Mouse (Mus musculus): ENCODE results near the gene Zfp46. TPM values are rescaled to one million over a fixed set of nuclear protein-coding genes. Genes with fewer than 3 reads are reported as not detected.

Zfp46 gene
- polyA plus RNA-seq, 1 experiment from 2014 or later = 14.6 TPM

DNA sequence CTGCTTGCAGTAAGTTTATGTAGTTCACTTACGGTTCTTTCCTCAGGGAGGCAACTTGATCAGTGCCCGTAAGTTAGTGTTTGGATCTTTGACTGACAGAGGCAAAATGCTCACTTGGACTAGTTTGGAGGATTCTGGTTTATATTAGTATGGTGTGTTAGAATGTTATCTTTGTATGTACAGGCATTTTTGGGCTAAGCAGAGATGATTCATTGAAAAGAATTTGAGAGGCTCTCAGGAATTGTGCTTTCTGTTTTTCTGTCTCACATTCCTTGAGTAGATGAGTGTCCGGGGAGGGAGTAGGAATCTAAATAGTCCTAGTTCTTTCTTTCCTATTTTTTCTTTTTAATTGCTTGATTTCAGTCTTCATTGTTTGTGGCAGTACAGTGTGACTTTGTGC, 48.7 kb downstream of the Zfp46 start:
- Histone ChIP-seq H3K27ac (no peak overlapping the region), H3K36me3 (peaks cover 76% of the 10 kb centered on the region), H3K4me3 (no peak overlapping the region), H3K4me1 (peaks cover 17% of the 10 kb centered on the region), H3K27me3 (ENCODE audit: insufficient read depth, poor library complexity, severe bottlenecking) (no peaks in the 10 kb centered on the region), H3K9me3 (no peaks in the 10 kb centered on the region)
- WGBS = 78% methylated on average over 3 of the region's 3 CpGs
- DNase-seq (ENCODE audit: low spot score) = no peak

DNA sequence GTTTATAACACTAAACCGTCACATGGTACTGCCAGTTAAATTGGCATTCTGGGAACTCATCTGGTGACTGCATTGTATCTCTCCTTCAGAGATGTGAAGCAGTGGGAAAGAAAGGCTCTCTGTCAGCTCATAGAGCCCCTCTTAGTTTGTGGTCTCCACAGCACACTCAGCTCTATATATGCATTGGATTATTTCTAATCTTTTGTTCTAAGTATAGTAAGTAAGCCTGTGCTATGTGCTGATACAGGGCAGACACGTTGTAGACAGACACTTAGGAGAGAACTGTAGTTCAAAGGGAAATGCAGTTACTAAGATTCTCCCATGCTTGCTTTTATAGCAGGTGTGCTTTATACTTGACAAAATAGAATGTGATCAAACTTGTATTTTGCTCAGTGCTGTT, 50.6 kb downstream of the Zfp46 start:
- Histone ChIP-seq H3K27me3 (ENCODE audit: insufficient read depth, poor library complexity, severe bottlenecking) (no peaks in the 10 kb centered on the region), H3K4me3 (no peak overlapping the region), H3K36me3 (peaks cover 77% of the 10 kb centered on the region), H3K27ac (peak overlapping the region; percentile 19; the same call in 1 of the 2 replicates), H3K9me3 (no peaks in the 10 kb centered on the region), H3K4me1 (peaks cover 17% of the 10 kb centered on the region)
- no peak for DNase-seq (ENCODE audit: low spot score)
- 41% methylated on average over 2 of the region's 2 CpGs for WGBS

DNA sequence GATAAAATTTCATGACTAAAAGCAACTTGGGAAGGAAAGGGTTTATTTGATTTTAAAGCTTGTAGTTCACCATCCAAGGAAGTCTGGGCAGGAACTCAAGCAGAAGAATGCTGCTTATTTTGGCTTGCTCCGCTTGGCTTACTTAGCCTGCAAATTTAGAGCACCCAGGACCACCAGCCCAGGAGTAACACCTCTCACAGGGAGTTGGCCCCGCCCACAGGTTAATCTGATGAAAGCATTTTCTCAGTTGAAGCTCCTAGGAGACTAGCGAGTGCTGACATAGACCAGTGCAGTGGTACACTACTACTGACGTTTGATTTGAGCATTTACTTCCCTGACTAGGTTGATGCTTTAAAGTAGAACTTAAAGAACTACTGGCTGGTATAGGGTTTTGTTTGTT, 52.6 kb downstream of the Zfp46 start:
- H3K9me3 ChIP-seq = no peaks in the 10 kb centered on the region
- H3K27me3 ChIP-seq (ENCODE audit: insufficient read depth, poor library complexity, severe bottlenecking) = no peaks in the 10 kb centered on the region
- peaks cover 63% of the 10 kb centered on the region for H3K36me3 ChIP-seq
- no peak overlapping the region for H3K4me3 ChIP-seq
- WGBS = 50% methylated on average over 4 of the region's 4 CpGs
- H3K4me1 ChIP-seq = peaks cover 17% of the 10 kb centered on the region
- no peak for DNase-seq (ENCODE audit: low spot score)
- no peak overlapping the region for H3K27ac ChIP-seq

Other genes with a start within 250 kb of the Zfp46 start
- gene Rpl11, start 231.3 kb upstream of the Zfp46 start, polyA plus RNA-seq (2016; fragmentation: Nextera tagmentation; extraction: Ambion mirVana) = 336 and 390 TPM in 2 replicates
- 324 and 492 TPM in 2 replicates for gene Id3, start 141.2 kb upstream of the Zfp46 start, polyA plus RNA-seq (2016; fragmentation: Nextera tagmentation; extraction: Ambion mirVana)
- 6.3 and 6.6 TPM in 2 replicates for gene E2f2, start 112.3 kb upstream of the Zfp46 start, polyA plus RNA-seq (2016; fragmentation: Nextera tagmentation; extraction: Ambion mirVana)
- 3.4 and 3.7 TPM in 2 replicates for gene Asap3, start 78.3 kb upstream of the Zfp46 start, polyA plus RNA-seq (2016; fragmentation: Nextera tagmentation; extraction: Ambion mirVana)
- gene Tcea3, start 37.0 kb upstream of the Zfp46 start, polyA plus RNA-seq (2016; fragmentation: Nextera tagmentation; extraction: Ambion mirVana) = 35.6 and 47.2 TPM in 2 replicates
- gene Hnrnpr, start 26.3 kb downstream of the Zfp46 start, polyA plus RNA-seq (2016; fragmentation: Nextera tagmentation; extraction: Ambion mirVana) = 126 and 148 TPM in 2 replicates
- gene Htr1d, start 138.8 kb downstream of the Zfp46 start, polyA plus RNA-seq (2016; fragmentation: Nextera tagmentation; extraction: Ambion mirVana) = 0.05 and 0.19 TPM in 2 replicates
- 0.18 TPM in 1 of 2 replicates, not detected in the other for gene 6030445D17Rik, start 177.6 kb downstream of the Zfp46 start, polyA plus RNA-seq (2016; fragmentation: Nextera tagmentation; extraction: Ambion mirVana)
- gene Luzp1, start 185.1 kb downstream of the Zfp46 start, polyA plus RNA-seq (2016; fragmentation: Nextera tagmentation; extraction: Ambion mirVana) = 96.4 and 126 TPM in 2 replicates

Measured in heart, embryonic 10.5 days (tissue).